Mouse (Mus musculus) bone marrow, adult 2 months (tissue): Measurements from ENCODE around the gene Rpl34. TPM values are rescaled to one million over a fixed set of nuclear protein-coding genes. Genes with fewer than 3 reads are reported as not detected.

Source experiments
- H3K27ac ChIP-seq: fragments of 200-500 bp; 2 replicates; pipeline ENCODE4 v1.5.1; 2012; ENCODE audit warnings: low read depth, mild to moderate bottlenecking, control low read depth, inconsistent platforms, low read length; ENCODE audit not compliant: control insufficient read depth, poor library complexity, insufficient read depth
- H3K4me1 ChIP-seq: fragments of 200-500 bp; 2 replicates; pipeline ENCODE4 v1.6.1; 2011; ENCODE audit warnings: low read length; ENCODE audit not compliant: control insufficient read depth, insufficient read depth
- H3K4me3 ChIP-seq: fragments of 200-500 bp; replicated peaks from 2 replicates; pipeline ENCODE3; 2011; ENCODE audit warnings: mild to moderate bottlenecking, low read depth, low read length, control low read depth; ENCODE audit not compliant: control insufficient read depth
- CTCF ChIP-seq: fragments of 200-500 bp; IDR thresholded peaks from 2 replicates; pipeline ENCODE4 v1.5.1; 2011; ENCODE audit warnings: low read length, control low read depth; ENCODE audit not compliant: control insufficient read depth, insufficient read depth
- POLR2A ChIP-seq: fragments of 200-500 bp; IDR thresholded peaks from 2 replicates; pipeline ENCODE4 v1.6.1; 2011; ENCODE audit warnings: low read depth, mild to moderate bottlenecking, control low read depth, low read length, borderline replicate concordance; ENCODE audit not compliant: control insufficient read depth
- WGBS: fragments of 180-500 bp; shearing (Covaris S2); methylation state at CpG from one replicate; pipeline ENCODE4 v1.1.7; 2018; 5-methylcytosine and 5-hydroxymethylcytosine counted together
- polyA plus RNA-seq: library from polyadenylated mRNA; stranded (reverse); fragments of >200 nt; gene quantifications from 2 replicates; pipeline ENCODE4 v1.2.4, GENCODE M21; 2011; ENCODE audit warnings: low replicate concordance; ENCODE audit not compliant: missing spikeins, insufficient read depth, insufficient read length

Rpl34 gene
- polyA plus RNA-seq, 1 experiment = 941 TPM

- TF ChIP-seq CTCF = no peak
- TF ChIP-seq POLR2A = no peak
- H3K4me1 ChIP-seq = no peaks in the 10 kb centered on the region
- no peak overlapping the region for H3K27ac ChIP-seq
- WGBS = 79% methylated on average over 8 of the region's 8 CpGs
- no peak overlapping the region for H3K4me3 ChIP-seq
Measured at GRCm38 (mm10) chr3:130685014-130685366, 45.2 kb downstream of the Rpl34 start.

DNA sequence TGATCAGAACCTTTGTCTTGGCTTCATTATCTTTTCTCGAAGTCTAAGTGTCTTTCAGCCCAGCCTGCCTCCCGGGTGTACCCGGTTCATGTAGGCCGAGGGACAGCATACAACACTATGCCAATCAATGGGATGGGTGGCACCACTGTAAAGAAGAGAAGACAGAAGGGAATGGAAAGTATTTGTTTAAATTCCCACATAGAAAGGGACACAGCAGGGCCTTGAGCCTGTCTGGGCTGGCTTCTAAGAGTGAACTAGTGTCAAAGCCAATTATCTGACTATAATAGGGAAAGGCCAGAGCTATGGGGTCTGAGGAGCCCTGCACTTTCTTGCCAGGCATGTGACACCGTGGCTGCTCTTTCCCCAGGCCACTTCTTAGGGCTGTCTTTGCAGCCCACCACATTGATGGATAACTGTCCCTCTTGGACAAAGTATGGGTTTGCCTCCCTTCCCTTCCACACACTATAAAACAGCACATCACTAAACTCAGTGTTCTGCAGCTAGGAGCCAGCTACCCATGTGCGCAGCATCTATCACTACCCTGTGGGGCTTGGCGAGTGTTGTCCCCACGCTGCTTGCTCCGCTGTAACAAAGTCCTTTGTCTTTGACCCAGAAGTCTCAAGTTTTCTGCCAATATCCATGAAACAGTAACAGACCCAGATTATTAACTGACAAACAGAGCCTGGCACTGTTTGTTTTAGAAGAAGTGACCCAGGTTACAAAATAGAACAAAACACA, 45.8 kb downstream of the Rpl34 start:
- Histone ChIP-seq H3K4me1 (no peaks in the 10 kb centered on the region), H3K27ac (no peak overlapping the region), H3K4me3 (no peak overlapping the region)
- WGBS = 81% methylated on average over 9 of the region's 9 CpGs
- TF ChIP-seq CTCF (no peak), POLR2A (no peak)

- no peaks in the 10 kb centered on the region for H3K4me1 ChIP-seq
- 81% methylated on average over 8 of the region's 8 CpGs for WGBS
- H3K4me3 ChIP-seq = no peak overlapping the region
Measured at GRCm38 (mm10) chr3:130683836-130684235, 46.4 kb downstream of the Rpl34 start.

GRCm38 (mm10) chr3:130682183-130682582, 48.0 kb downstream of the Rpl34 start:
- no peak for TF ChIP-seq POLR2A
- no peak for TF ChIP-seq CTCF
- WGBS = 78% methylated on average over 9 of the region's 9 CpGs
- no peaks in the 10 kb centered on the region for H3K4me1 ChIP-seq
- no peak overlapping the region for H3K27ac ChIP-seq
- no peak overlapping the region for H3K4me3 ChIP-seq

More at GRCm38 (mm10) chr3:130683836-130684235, 46.4 kb downstream of the Rpl34 start:
- TF ChIP-seq POLR2A (no peak), CTCF (no peak)
- no peak overlapping the region for H3K27ac ChIP-seq

GRCm38 (mm10) chr3:130681226-130681625, 49.0 kb downstream of the Rpl34 start:
- no peak overlapping the region for H3K27ac ChIP-seq

GRCm38 (mm10) chr3:130677671-130678460, 52.3 kb downstream of the Rpl34 start:
- TF ChIP-seq POLR2A = no peak
- H3K4me3 ChIP-seq = no peak overlapping the region
- H3K27ac ChIP-seq = no peak overlapping the region
- no peaks in the 10 kb centered on the region for H3K4me1 ChIP-seq
- WGBS = 83% methylated on average over 19 of the region's 19 CpGs

More at GRCm38 (mm10) chr3:130681226-130681625, 49.0 kb downstream of the Rpl34 start:
- Histone ChIP-seq H3K4me1 (no peaks in the 10 kb centered on the region), H3K4me3 (no peak overlapping the region)
- no peak for TF ChIP-seq CTCF
- no peak for TF ChIP-seq POLR2A
- 74% methylated on average over 2 of the region's 2 CpGs for WGBS

Other genes starting within 250 kb of the Rpl34 start
- 0.72 and 0.95 TPM in 2 replicates for gene Etnppl, start 113.0 kb downstream of the Rpl34 start, polyA plus RNA-seq
- gene Ostc, start 21.0 kb downstream of the Rpl34 start, polyA plus RNA-seq = 41.1 and 75.0 TPM in 2 replicates